Mouse (Mus musculus): Measurements from ENCODE around the gene Slc44a1. TPM values are rescaled to one million over a fixed set of nuclear protein-coding genes. Genes with fewer than 3 reads are reported as not detected.

Slc44a1 gene
- polyA plus RNA-seq, 1 experiment, result 16.6 TPM

GRCm38 (mm10) chr4:53590691-53591447, 150.7 kb downstream of the Slc44a1 start:
- TF ChIP-seq GATA1 (IDR thresholded peaks at IDR 0.05; ENCODE audit: low read length), result no peak

- no peak for TF ChIP-seq GATA1 (IDR thresholded peaks at IDR 0.05; ENCODE audit: low read length)
These were observed 151.3 kb downstream of the Slc44a1 start for GRCm38 (mm10) chr4:53591536-53591935.

- no peak for TF ChIP-seq GATA1 (IDR thresholded peaks at IDR 0.05; ENCODE audit: low read length)
These were observed 151.7 kb downstream of the Slc44a1 start for GRCm38 (mm10) chr4:53591941-53592340.

- TF ChIP-seq GATA1 (IDR thresholded peaks at IDR 0.05; ENCODE audit: low read length), result no peak
These were observed 152.2 kb downstream of the Slc44a1 start for GRCm38 (mm10) chr4:53592386-53592785.

- TF ChIP-seq GATA1 (IDR thresholded peaks at IDR 0.05; ENCODE audit: low read length), result no peak
These were observed 154.0 kb downstream of the Slc44a1 start for GRCm38 (mm10) chr4:53594204-53594603.

GRCm38 (mm10) chr4:53595246-53596062, 155.2 kb downstream of the Slc44a1 start:
- no peak for TF ChIP-seq GATA1 (IDR thresholded peaks at IDR 0.05; ENCODE audit: low read length)

GRCm38 (mm10) chr4:53596063-53596895, 156.1 kb downstream of the Slc44a1 start:
- no peak for TF ChIP-seq GATA1 (IDR thresholded peaks at IDR 0.05; ENCODE audit: low read length)

GRCm38 (mm10) chr4:53600462-53600861, 160.2 kb downstream of the Slc44a1 start:
- TF ChIP-seq GATA1 (IDR thresholded peaks at IDR 0.05; ENCODE audit: low read length), result no peak

- TF ChIP-seq GATA1 (IDR thresholded peaks at IDR 0.05; ENCODE audit: low read length), result no peak
These were observed 174.5 kb downstream of the Slc44a1 start for GRCm38 (mm10) chr4:53614576-53615225.

- TF ChIP-seq GATA1 (IDR thresholded peaks at IDR 0.05; ENCODE audit: low read length), result no peak
These were observed 177.8 kb downstream of the Slc44a1 start for GRCm38 (mm10) chr4:53617968-53618367.

GRCm38 (mm10) chr4:53620104-53620503, 179.9 kb downstream of the Slc44a1 start:
- TF ChIP-seq GATA1 (IDR thresholded peaks at IDR 0.05; ENCODE audit: low read length), result no peak

GRCm38 (mm10) chr4:53621084-53621483, 180.9 kb downstream of the Slc44a1 start:
- no peak for TF ChIP-seq GATA1 (IDR thresholded peaks at IDR 0.05; ENCODE audit: low read length)

GRCm38 (mm10) chr4:53621490-53621889, 181.3 kb downstream of the Slc44a1 start:
- no peak for TF ChIP-seq GATA1 (IDR thresholded peaks at IDR 0.05; ENCODE audit: low read length)

GRCm38 (mm10) chr4:53623711-53624110, 183.5 kb downstream of the Slc44a1 start:
- TF ChIP-seq GATA1 (IDR thresholded peaks at IDR 0.05; ENCODE audit: low read length), result no peak

- no peak for TF ChIP-seq GATA1 (IDR thresholded peaks at IDR 0.05; ENCODE audit: low read length)
These were observed 184.6 kb downstream of the Slc44a1 start for GRCm38 (mm10) chr4:53624816-53625215.
